In genomic region chr11:12394151-12394550, GRCm38 (mm10) we compare ENCODE assay signal across 10 mouse cellular contexts.
DNase-seq lines count a peak whose midpoint lies in the region; ATAC-seq and TF ChIP-seq lines count a peak whose summit lies in the region.
"Had no signal": no experiment of that assay in that cellular context is flagged by ENCODE, and none has a peak within 500 bp of the region (broad histone marks: within the 10 kb centered on the region; RNA-seq: fewer than 3 reads in every experiment).

No protein-coding gene starts in this region.

- 59% methylated on average over 3 of the region's 3 CpGs for WGBS in intestine, embryonic 15.5 days
- WGBS in intestine, postnatal 0 days = 64% methylated on average over 3 of the region's 3 CpGs
- 77% methylated on average over 3 of the region's 3 CpGs for WGBS in midbrain, embryonic 14.5 days

- H3K9me3 ChIP-seq in intestine, embryonic 15.5 days = no peaks in the 10 kb centered on the region
- H3K9me3 ChIP-seq in intestine, postnatal 0 days (ENCODE audit: control insufficient read depth) = no peaks in the 10 kb centered on the region
- H3K9me3 ChIP-seq in midbrain, embryonic 14.5 days (ENCODE audit: control insufficient read depth, low read length) = no peaks in the 10 kb centered on the region
- H3K9me3 ChIP-seq: liver, embryonic 12.5 days had no signal

- H3K27me3 ChIP-seq in intestine, embryonic 15.5 days (replicated peaks) = no peaks in the 10 kb centered on the region
- no peaks in the 10 kb centered on the region for H3K27me3 ChIP-seq in intestine, postnatal 0 days (replicated peaks; ENCODE audit: control insufficient read depth, insufficient read depth, low read length)
- no peaks in the 10 kb centered on the region for H3K27me3 ChIP-seq in midbrain, embryonic 14.5 days (ENCODE audit: control insufficient read depth, insufficient read depth, low read length)
- H3K27me3 ChIP-seq: liver, embryonic 12.5 days had no signal

- peak; percentile 80 to 90 for DNase-seq in frontal cortex, adult 2 months (ENCODE audit: extremely low spot score in 1 of 2, low spot score in 1 of 2)
- DNase-seq in layer of hippocampus, adult 2 months (ENCODE audit: low spot score in 2 of 2) = peak; percentile 59 to 81
- peak; percentile 21 for DNase-seq in right cerebral cortex, postnatal 14 days
- DNase-seq in adrenal gland, adult 8-10 months = no peak
- no peak for DNase-seq in cerebellum, adult 11 months
- DNase-seq in midbrain, embryonic 14.5 days = no peak
- DNase-seq: kidney, adult 2 months had no signal

- ATAC-seq in intestine, embryonic 15.5 days = peak; percentile 17; the same call in 1 of the 2 replicates
- ATAC-seq in intestine, postnatal 0 days = no peak
- no peak for ATAC-seq in midbrain, embryonic 14.5 days (ENCODE audit: low FRiP score, low TSS enrichment)
- ATAC-seq: liver, embryonic 12.5 days had no signal

- 0 out of 2 replicates have a peak overlapping the region, but pooled peaks have one; percentile 40 for H3K27ac ChIP-seq in intestine, embryonic 15.5 days
- H3K27ac ChIP-seq in intestine, postnatal 0 days (ENCODE audit: low read depth, low read length) = no peak overlapping the region
- peak overlapping the region; percentile 75 for H3K27ac ChIP-seq in layer of hippocampus, adult 2 months
- H3K27ac ChIP-seq in midbrain, embryonic 14.5 days (replicated peaks; ENCODE audit: low read depth, low read length) = no peak overlapping the region
- H3K27ac ChIP-seq: liver, embryonic 12.5 days had no signal

- no peak for TF ChIP-seq CTCF in intestine, postnatal 0 days (IDR thresholded peaks at IDR 0.05; ENCODE audit: low read depth)
- TF ChIP-seq CTCF in layer of hippocampus, adult 2 months (conservative IDR thresholded peaks at IDR 0.05) = no peak; the same call in 1 of the 2 replicates

- H3K4me2 ChIP-seq in intestine, embryonic 15.5 days (replicated peaks) = no peak overlapping the region
- no peak overlapping the region for H3K4me2 ChIP-seq in intestine, postnatal 0 days (replicated peaks; ENCODE audit: low read depth)
- H3K4me2 ChIP-seq in midbrain, embryonic 14.5 days (ENCODE audit: low read length) = no peak overlapping the region
- H3K4me2 ChIP-seq: liver, embryonic 12.5 days had no signal

- 0 out of 2 replicates have a peak, but pooled peaks cover 10% of the 10 kb centered on the region for H3K4me1 ChIP-seq in intestine, embryonic 15.5 days (replicated peaks)
- no peaks in the 10 kb centered on the region for H3K4me1 ChIP-seq in intestine, postnatal 0 days (replicated peaks; ENCODE audit: control insufficient read depth, insufficient read depth, low read length)
- no peaks in the 10 kb centered on the region for H3K4me1 ChIP-seq in midbrain, embryonic 14.5 days (ENCODE audit: control insufficient read depth, insufficient read depth, low read length)
- H3K4me1 ChIP-seq: liver, embryonic 12.5 days had no signal

- no peaks in the 10 kb centered on the region for H3K36me3 ChIP-seq in intestine, embryonic 15.5 days
- no peaks in the 10 kb centered on the region for H3K36me3 ChIP-seq in intestine, postnatal 0 days (ENCODE audit: control insufficient read depth, insufficient read depth)
- no peaks in the 10 kb centered on the region for H3K36me3 ChIP-seq in midbrain, embryonic 14.5 days (ENCODE audit: control insufficient read depth, insufficient read depth, low read length)
- H3K36me3 ChIP-seq: liver, embryonic 12.5 days had no signal

- no peak overlapping the region for H3K9ac ChIP-seq in intestine, embryonic 15.5 days
- H3K9ac ChIP-seq in intestine, postnatal 0 days (ENCODE audit: low read depth, low read length) = no peak overlapping the region
- H3K9ac ChIP-seq in midbrain, embryonic 14.5 days (replicated peaks; ENCODE audit: low read length) = no peak overlapping the region
- H3K9ac ChIP-seq: liver, embryonic 12.5 days had no signal

- no peak overlapping the region for H3K4me3 ChIP-seq in intestine, embryonic 15.5 days (replicated peaks)
- H3K4me3 ChIP-seq in intestine, postnatal 0 days (ENCODE audit: low read depth, low read length) = no peak overlapping the region
- no peak overlapping the region for H3K4me3 ChIP-seq in layer of hippocampus, adult 2 months
- H3K4me3 ChIP-seq in midbrain, embryonic 14.5 days (replicated peaks; ENCODE audit: low read depth, low read length) = no peak overlapping the region
- H3K4me3 ChIP-seq: liver, embryonic 12.5 days had no signal

Comparison
In these comparisons a context has a peak if more than half of its experiments do, and no peak if none do; other contexts are left out.
1. H3K27ac ChIP-seq: peak in intestine, embryonic 15.5 days (single experiment) and layer of hippocampus, adult 2 months (single experiment); none in intestine, postnatal 0 days (single experiment) and midbrain, embryonic 14.5 days (single experiment).
2. DNase-seq: peak in frontal cortex, adult 2 months (2 of 2), layer of hippocampus, adult 2 months (2 of 2) and right cerebral cortex, postnatal 14 days (single experiment); none in adrenal gland, adult 8-10 months (single experiment), cerebellum, adult 11 months (single experiment) and midbrain, embryonic 14.5 days (single experiment).